Mouse (Mus musculus) left cerebral cortex, postnatal 36 days (tissue): Measurements from ENCODE around the gene Sco1. TPM values are rescaled to one million over a fixed set of nuclear protein-coding genes. Genes with fewer than 3 reads are reported as not detected.
"Not testable (repeated sequence)": the region's sequence is repeated elsewhere in the genome, so short reads cannot be mapped to it uniquely, and the experiment has no call there.

Experiments used
- DNase-seq, 2 experiments: peaks; one replicate each; pipeline ENCODE4 v3.0.0; 2021 to 2022; ENCODE audit warnings: low spot score in 2 of 2, mixed read lengths in 1 of 2
- intact Hi-C: fragments of 180-260 bp; cut with DNase I; formaldehyde crosslinking; loops from one replicate; pipeline ENCODE4 v1.15.1; 2025
- total RNA-seq, 2 experiments: library from RNA; stranded (reverse); gene quantifications; 2 replicates each; pipeline ENCODE4 v1.2.3; 2021

Sco1 gene
- total RNA-seq, 2 experiments from 2014 or later = 9.0 to 12.1 TPM

DNA sequence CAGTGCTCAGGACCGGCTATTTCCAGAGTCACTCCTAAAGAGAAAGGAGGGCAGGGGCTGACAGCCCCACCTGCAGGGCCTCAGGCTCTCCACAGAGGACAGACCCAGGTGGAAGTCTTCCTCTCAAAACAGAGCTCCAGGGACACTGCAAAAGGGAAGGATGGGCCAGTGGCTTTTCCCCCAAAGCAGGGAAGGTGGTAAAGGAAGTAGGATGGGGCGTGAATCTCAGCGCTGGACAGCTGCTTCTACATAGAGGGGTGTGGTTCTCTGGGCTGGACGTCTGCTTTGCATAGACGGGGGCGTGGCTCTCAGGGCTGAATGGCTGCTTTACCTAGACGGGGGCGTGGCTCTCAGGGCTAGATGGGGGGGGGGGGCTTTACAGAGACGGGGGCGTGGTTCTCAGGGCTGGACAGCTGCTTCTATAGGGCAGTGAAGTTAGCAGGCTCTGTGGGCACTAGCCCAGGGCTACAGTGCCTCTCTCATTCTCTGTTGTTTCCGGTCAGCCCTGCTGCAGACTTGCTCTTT lies 28.7 kb downstream of the Sco1 start:
- intact Hi-C loops = no loop called here
- no peak for DNase-seq

DNA sequence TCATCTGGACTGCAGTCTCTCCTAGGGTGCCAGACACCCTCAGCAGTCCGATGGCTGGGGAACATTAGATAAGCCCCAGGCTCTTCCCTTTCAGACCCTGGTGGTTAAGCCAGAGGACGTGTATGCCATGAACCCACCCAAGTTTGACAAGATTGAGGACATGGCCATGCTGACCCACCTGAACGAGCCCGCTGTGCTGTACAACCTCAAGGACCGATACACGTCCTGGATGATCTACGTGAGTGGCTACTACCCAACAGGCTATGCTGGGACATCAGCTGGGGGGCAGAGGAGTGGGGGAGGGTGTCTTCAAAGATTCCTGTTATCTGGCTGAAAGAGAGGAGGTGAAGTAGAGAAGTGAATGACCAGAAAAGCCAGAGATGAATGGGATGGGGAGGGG lies 29.7 kb downstream of the Sco1 start:
- DNase-seq = no peak
- intact Hi-C loops = no loop called here

DNA sequence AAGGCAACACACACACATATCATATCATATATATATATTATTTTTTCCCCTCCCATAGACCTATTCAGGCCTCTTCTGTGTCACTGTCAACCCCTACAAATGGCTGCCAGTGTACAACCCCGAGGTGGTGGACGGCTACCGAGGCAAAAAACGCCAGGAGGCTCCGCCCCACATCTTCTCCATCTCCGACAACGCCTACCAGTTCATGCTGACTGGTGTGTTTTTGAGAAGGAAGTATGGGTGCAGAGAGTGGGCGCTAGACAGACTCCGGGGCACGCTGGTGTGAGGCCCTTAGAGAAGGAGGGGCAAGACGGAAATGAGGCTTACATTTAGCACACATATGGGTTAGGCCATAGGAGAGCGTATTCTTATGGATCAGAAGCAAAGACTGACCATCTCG lies 30.3 kb downstream of the Sco1 start:
- DNase-seq = no peak
- intact Hi-C loops = no loop called here

DNA sequence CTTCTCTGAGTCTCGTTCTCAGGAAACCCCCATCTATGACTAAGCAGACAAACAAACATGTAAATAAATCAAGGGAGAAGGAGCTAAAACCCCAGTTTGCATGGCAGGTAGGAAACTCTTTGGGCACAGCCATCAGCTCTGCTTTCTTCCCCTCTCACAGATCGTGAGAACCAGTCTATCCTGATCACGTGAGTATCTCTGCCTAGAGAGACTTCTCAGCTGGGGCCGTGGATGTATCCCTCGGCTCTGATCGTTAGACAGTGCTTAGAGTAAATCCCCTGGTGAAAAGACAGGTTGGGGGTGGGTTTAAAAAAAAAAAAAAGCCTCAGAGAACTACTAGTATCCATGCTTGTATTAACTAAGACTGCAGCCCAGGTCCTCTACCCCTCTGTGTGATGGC lies 30.8 kb downstream of the Sco1 start:
- no peak for DNase-seq
- intact Hi-C loops = no loop called here

DNA sequence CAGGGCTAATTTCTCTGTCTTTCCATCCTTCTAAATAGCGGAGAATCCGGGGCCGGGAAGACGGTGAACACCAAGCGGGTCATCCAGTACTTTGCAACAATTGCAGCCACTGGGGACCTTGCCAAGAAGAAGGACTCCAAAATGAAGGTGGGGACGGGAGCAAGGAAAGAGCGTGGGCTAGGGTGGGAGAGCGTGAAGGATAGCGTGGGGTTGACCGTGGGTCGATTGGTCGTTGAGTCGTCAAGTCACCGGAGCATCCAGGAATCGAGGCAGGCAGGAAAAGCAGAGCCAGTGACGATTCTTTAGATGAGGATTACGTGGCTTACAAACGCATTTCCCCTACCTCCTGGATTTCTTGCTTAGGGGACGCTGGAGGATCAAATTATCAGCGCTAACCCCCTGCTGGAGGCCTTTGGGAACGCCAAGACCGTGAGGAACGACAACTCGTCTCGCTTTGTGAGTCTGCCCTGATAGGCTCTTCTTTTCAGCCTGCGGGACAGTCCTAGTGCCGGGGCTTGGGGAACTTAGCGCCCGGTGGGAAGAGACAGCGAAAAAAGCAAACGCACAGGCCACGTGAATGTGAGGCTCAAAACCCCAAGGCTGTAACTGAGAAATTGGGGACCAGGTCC lies 31.4 kb downstream of the Sco1 start:
- DNase-seq = no peak
- intact Hi-C loops = loop anchor here (2.0 kb wide), 1 partner anchor 59 kb away; the partner anchor contains the start of gene Tmem220

DNA sequence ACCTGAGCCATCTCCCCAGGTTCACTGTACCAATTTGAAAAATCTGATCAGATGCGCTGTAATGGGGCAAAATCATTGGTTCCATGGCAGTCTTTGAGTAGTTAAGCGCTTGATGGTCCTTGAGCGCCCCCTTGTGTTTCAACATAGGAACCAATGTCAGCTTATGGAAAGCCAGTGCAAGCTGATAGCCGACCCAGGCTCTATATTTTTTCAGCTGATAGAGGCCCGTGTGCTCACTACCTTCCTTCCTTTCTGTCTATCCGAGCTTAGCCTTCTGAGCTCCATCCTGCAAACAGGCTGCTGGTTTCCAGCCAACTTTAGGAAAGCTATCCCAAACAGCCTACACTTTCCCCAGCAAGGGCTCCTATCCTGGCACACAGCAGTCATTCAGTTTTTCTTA lies 33.0 kb downstream of the Sco1 start:
- DNase-seq = peak; percentile 49 to 53
- intact Hi-C loops = loop anchor here (2.0 to 5.0 kb wide), 2 partner anchors 61 to 178 kb away; partner anchors contain the start of gene Tmem220

DNA sequence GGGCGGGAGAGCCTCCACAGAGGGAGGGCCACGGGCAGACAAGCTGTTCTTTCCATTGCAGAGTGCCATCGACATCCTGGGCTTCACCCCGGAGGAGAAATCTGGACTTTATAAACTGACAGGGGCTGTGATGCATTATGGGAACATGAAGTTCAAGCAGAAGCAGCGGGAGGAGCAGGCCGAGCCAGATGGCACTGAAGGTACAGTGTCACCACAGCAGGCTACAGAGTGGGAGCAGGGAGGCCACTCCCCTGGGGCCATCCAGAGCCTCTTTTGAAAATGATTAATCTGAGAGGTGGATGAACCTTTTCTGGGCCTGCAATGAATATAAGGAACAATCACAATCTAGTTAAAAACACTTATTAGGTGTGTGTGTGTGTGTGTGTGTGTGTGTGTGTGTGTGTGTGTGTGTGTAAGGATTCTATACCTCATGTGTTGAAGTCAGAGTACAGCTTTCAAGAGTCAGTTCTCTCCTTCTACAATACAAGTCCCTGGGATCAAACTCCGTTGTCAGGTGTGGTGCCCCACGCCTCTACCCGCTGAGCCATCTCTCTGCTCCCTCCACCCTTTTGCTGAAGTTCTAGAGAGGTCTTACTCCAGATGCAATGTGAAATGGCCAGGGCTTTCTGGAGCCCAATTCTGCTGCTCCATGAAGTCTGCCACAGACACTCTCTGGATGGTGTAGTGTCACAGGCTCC lies 34.1 kb downstream of the Sco1 start:
- DNase-seq = no peak
- intact Hi-C loops = loop anchor here (5.0 kb wide), 1 partner anchor 179 kb away; no protein-coding TSS in a partner anchor

DNA sequence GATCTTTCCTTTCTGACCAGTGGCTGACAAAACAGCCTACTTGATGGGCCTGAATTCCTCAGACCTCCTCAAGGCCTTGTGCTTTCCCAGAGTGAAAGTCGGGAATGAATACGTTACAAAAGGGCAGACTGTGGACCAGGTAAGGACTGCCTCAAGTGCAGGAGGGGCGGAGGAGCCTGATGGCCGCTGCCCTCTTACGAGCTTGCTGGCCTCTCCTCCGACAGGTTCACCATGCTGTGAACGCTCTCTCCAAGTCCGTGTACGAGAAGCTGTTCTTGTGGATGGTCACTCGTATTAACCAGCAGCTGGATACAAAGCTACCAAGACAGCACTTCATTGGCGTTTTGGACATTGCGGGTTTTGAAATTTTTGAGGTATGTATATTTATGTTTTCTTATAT lies 34.8 kb downstream of the Sco1 start:
- intact Hi-C loops = loop anchor here (5.0 kb wide), 1 partner anchor 180 kb away; no protein-coding TSS in a partner anchor

DNA sequence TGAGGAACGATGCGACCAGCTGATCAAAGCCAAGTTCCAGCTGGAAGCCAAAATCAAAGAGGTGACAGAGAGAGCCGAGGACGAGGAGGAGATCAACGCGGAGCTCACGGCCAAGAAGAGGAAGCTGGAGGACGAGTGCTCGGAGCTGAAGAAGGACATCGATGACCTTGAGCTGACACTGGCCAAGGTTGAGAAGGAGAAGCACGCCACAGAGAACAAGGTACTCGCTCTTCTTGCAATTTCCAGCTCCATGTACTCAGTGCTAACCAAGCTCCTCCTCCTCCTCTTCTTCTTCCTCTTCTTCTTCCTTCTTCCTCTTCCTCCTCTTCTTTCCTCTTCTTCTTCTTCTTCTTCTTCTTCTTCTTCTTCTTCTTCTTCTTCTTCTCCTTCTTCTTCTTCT lies 39.9 kb downstream of the Sco1 start:
- DNase-seq, intact Hi-C loops: not testable (repeated sequence)

More for the DNA sequence above, 34.8 kb downstream of the Sco1 start:
- DNase-seq = no peak

DNA sequence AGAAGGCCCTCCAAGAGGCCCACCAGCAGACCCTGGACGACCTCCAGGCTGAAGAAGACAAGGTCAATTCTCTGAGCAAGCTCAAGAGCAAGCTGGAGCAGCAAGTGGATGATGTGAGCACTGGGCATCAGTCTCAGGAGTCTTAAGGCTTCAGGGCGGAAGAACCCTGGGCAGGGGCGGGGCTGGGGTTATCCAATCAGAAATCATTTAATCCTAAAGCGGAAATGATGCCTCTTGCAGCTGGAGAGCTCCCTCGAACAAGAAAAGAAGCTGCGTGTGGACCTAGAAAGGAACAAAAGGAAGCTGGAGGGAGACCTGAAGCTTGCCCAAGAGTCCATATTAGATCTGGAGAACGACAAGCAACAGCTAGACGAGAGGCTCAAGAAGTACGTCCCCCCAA lies 40.7 kb downstream of the Sco1 start:
- intact Hi-C loops = no loop called here
- no peak for DNase-seq

DNA sequence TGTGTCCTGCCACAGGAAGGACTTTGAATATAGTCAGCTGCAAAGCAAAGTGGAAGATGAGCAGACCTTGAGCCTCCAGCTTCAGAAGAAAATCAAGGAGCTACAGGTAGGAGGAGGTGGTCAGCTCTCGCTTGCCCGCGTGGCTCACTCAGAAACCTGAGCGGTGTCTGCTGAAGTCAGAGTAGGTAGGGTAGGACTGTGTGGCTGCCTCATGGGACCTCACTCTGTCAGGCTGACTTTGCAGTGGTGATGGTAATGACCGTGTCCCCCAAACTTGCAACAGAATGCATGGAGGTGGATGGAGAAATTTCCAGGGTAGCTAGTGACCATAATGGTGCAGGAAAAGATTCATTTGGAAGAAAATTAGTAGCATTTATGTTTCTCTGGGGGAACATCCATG lies 41.2 kb downstream of the Sco1 start:
- no peak for DNase-seq
- intact Hi-C loops = no loop called here

DNA sequence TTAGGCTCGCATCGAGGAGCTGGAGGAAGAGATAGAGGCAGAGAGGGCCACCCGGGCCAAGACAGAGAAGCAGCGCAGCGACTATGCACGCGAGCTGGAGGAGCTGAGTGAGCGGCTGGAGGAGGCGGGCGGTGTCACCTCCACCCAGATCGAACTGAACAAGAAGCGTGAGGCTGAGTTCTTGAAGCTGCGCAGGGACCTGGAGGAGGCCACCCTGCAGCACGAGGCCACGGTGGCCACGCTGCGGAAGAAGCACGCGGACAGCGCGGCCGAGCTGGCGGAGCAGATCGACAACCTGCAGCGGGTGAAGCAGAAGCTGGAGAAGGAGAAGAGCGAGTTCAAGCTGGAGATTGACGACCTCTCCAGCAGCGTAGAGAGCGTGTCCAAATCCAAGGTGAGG lies 42.0 kb downstream of the Sco1 start:
- DNase-seq = no peak
- intact Hi-C loops = no loop called here

DNA sequence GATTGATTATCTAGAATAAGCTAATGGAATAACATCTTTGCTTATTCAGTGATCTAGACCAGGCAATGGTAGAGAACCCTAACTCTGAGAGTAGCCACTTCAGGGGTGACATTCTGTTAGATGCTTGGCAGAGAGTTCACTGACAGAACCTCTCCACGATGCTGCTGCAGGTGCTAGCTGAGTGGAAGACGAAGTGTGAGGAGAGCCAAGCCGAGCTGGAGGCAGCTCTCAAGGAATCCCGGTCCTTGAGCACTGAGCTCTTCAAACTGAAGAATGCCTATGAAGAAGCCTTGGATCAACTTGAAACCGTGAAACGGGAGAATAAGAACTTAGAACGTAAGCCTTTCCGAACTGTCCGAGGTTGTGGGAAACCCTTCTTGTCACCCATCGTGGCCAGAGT lies 45.2 kb downstream of the Sco1 start:
- intact Hi-C loops = no loop called here
- DNase-seq = no peak

DNA sequence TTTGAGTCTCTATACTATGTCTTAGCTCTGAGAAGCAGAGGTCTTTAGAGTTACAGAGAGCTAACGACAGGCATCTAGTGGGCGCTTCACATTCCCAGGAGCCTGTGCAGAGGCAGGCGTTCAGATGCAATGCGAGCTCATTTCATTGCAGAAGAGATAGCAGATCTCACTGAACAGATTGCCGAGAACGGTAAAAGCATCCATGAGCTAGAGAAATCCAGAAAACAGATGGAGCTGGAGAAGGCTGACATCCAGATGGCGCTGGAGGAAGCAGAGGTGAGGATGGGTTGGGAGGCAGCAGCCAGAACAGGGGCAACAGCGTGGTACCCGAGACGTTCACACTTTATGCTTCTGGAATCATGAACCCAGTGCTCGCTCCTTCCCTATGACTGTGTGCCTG lies 46.0 kb downstream of the Sco1 start:
- intact Hi-C loops = no loop called here
- peak; percentile 50 to 55 for DNase-seq

DNA sequence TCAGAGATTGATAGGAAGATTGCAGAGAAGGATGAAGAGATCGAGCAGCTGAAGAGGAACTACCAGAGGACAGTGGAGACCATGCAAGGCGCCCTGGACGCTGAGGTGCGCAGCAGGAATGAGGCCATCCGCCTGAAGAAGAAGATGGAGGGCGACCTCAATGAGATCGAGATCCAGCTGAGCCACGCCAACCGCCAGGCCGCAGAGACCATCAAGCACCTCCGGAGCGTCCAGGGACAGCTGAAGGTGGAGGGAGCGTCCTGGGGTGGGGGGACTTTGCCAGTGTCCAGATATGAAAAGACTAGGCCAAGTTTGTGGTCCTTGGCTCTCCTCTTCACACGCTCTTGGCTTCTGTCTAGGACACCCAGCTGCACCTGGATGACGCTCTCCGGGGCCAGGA lies 46.8 kb downstream of the Sco1 start:
- intact Hi-C loops = no loop called here
- DNase-seq = no peak

DNA sequence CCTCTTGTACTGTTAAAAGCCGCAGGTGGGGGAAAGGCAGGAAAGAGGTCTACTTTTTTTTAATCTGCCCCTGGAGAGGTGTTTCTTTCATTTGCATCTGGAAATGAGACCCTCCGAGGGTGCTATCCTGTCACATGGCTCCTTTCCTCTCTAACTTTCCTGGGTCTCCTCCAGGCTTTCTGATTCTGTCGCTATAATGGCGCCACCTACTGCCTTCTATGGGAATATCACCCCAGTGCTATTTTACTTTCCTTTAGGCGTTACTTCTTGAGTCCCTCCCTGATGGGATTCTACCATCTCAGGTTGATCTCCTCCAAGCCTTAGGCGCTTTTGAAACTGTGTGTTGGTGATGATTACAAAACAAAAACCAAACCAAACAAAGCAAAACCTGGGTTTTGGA lies 47.7 kb downstream of the Sco1 start:
- no peak for DNase-seq

DNA sequence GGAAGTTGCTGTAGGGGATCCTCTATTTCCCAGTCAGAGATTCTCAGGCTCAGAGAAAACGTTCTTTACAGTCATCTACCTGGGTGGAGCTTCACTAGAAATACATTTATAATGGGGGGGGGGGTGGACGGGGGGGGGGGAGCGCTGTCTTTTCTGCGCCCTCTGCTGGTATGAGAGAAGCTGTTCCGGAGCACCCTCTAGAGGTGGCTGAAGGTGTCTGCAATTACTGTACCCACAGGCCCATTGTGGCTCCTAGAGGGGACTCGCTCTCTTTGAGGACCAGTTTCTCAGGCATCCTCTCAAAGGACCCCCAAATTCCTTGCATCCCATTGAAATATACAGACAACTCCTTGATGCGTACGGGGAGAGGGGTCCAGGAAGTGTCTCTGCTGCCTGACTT lies 49.2 kb downstream of the Sco1 start:
- intact Hi-C loops = no loop called here

More for the DNA sequence above, 47.7 kb downstream of the Sco1 start:
- intact Hi-C loops = no loop called here

DNA sequence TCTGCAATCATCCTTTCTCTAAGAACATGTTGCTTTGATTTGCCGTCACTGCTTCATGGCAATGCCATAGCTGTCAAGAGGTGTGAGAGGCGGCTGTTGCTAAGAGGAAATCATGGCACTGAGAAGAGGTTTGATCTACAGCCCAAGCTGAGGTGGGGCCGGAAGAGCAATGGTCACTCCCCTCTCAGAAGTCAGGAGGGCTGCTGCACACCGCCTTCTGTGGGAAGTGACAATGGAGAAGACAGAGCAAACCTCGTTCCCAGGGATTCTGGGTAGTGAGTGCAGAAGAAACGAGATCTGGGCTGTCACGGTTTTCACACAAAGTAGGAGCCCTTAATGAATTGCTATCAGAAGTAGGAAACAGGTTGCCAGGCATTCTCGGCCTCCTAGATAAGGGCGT lies 50.8 kb downstream of the Sco1 start:
- no peak for DNase-seq
- intact Hi-C loops = no loop called here

More for the DNA sequence above, 49.2 kb downstream of the Sco1 start:
- peak in 1 of 2 experiments; percentile 43 for DNase-seq

DNA sequence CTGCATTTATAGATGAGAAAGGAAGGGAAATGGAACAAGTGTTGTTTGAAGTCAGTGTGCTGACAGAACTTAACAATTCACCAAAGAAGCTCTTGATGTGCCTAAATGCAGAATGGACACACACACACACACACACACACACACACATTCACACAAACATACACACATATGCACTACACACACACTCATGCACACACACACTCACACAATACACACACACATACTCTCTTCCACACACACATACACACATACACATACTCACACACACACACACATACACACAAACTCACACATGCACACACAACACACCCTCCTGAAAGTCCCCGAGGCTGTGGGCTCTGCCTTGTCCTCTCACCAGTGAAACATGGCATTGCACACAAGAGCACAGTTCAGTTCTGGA lies 51.8 kb downstream of the Sco1 start:
- DNase-seq = no peak
- intact Hi-C loops = no loop called here

DNA sequence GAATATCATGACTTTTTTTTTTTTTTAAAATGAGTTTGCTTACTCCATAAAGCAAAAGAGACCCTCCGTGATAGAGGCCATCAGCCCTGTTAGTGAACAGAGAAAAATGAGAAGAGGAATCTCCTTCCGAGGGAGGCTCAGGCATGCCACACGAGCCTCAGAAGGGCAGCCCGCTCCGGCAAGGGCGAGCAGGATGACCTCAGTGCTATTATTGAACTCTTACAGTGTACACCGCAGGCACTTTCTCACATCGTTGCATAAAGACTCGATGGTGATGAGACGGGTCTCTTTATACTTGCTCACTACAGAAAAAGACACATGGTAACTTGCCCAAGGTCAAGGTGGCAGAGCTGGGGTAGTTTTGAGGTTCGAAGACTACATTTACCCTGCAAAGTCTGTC lies 52.2 kb downstream of the Sco1 start:
- DNase-seq = no peak
- intact Hi-C loops = no loop called here

DNA sequence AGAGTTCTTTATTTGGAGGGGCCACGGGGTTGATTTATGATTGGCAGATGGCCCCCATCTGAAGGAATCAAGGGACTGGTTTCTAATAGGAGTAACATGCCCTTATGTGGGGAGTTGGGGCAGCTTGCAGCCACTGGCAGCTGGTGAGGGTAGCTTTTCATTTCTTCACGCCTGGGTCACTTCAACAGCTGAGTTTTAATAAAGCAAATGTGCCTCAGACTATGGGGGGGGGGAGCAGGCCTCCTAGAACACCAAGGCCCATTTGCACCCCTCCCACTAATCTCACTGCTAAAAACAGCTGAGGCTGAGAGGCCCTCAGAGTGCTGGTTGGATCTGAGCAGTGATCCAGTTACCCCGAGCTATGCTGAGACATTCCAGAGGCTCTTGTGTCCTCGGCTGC lies 53.2 kb downstream of the Sco1 start:
- intact Hi-C loops = no loop called here

More for the DNA sequence above, 53.2 kb downstream of the Sco1 start:
- DNase-seq = no peak
